Mouse (Mus musculus) hindbrain, embryonic 12.5 days (tissue): Measurements from ENCODE around the gene Sltm. TPM values are rescaled to one million over a fixed set of nuclear protein-coding genes. Genes with fewer than 3 reads are reported as not detected.

Experiments used
- ATAC-seq: fragments of 200-750 bp; cut with Nextera tagmentation; 2 replicates; pipeline ENCODE4 v1.8.0; 2017; ENCODE audit warnings: moderate TSS enrichment; ENCODE audit not compliant: low FRiP score
- H3K27ac ChIP-seq: fragments of 300-500 bp; sonication (generic); 2 replicates; pipeline ENCODE4 v1.5.1; 2016; ENCODE audit warnings: mild to moderate bottlenecking
- H3K27me3 ChIP-seq: fragments of 300-500 bp; sonication (generic); 2 replicates; pipeline ENCODE4 v1.6.1; 2016; ENCODE audit warnings: mild to moderate bottlenecking
- H3K36me3 ChIP-seq: fragments of 300-500 bp; sonication (generic); 2 replicates; pipeline ENCODE4 v1.6.1; 2016; ENCODE audit warnings: mild to moderate bottlenecking
- H3K4me1 ChIP-seq: fragments of 300-500 bp; sonication (generic); 2 replicates; pipeline ENCODE4 v1.6.1; 2016
- H3K4me2 ChIP-seq: fragments of 300-500 bp; sonication (generic); replicated peaks from 2 replicates; pipeline ENCODE4 v1.6.1; 2016; ENCODE audit warnings: mild to moderate bottlenecking
- H3K4me3 ChIP-seq: fragments of 300-500 bp; sonication (generic); 2 replicates; pipeline ENCODE4 v1.5.1; 2016; ENCODE audit warnings: mild to moderate bottlenecking
- H3K9ac ChIP-seq: fragments of 300-500 bp; sonication (generic); 2 replicates; pipeline ENCODE4 v1.6.1; 2016; ENCODE audit warnings: mild to moderate bottlenecking, moderate library complexity
- H3K9me3 ChIP-seq: fragments of 300-500 bp; sonication (generic); replicated peaks from 2 replicates; pipeline ENCODE4 v1.6.1; 2016; ENCODE audit warnings: mild to moderate bottlenecking
- WGBS: fragments of 180-500 bp; shearing (Covaris S2); methylation state at CpG from one replicate; pipeline ENCODE4 v1.1.7; 2016; 5-methylcytosine and 5-hydroxymethylcytosine counted together
- polyA plus RNA-seq: library from polyadenylated mRNA; unstranded; fragments of >200 nt; fragmentation: Nextera tagmentation; extraction: Ambion mirVana; gene quantifications from 2 replicates; pipeline ENCODE4 v1.2.1, GENCODE M21; 2016

Gene Sltm
- polyA plus RNA-seq, 1 experiment from 2014 or later: 79.6 TPM

- H3K9ac ChIP-seq: no peak overlapping the region
- H3K4me3 ChIP-seq: no peak overlapping the region
- H3K9me3 ChIP-seq: peaks cover 6% of the 10 kb centered on the region
- H3K36me3 ChIP-seq: peaks cover 12% of the 10 kb centered on the region
- H3K4me1 ChIP-seq: no peaks in the 10 kb centered on the region
- WGBS: 91% methylated on average over 5 of the region's 5 CpGs
- no peak overlapping the region for H3K27ac ChIP-seq
- H3K27me3 ChIP-seq: no peaks in the 10 kb centered on the region
- no peak overlapping the region for H3K4me2 ChIP-seq
- ATAC-seq: no peak
Measured at GRCm38 (mm10) chr9:70556796-70557195, 14.2 kb downstream of the Sltm start.

GRCm38 (mm10) chr9:70562825-70563224 lies 20.3 kb downstream of the Sltm start:
- no peaks in the 10 kb centered on the region for H3K9me3 ChIP-seq
- H3K4me1 ChIP-seq: no peaks in the 10 kb centered on the region
- no peak overlapping the region for H3K9ac ChIP-seq
- H3K27me3 ChIP-seq: no peaks in the 10 kb centered on the region
- no peak overlapping the region for H3K4me3 ChIP-seq
- no peak overlapping the region for H3K4me2 ChIP-seq
- no peak overlapping the region for H3K27ac ChIP-seq
- no peak for ATAC-seq
- H3K36me3 ChIP-seq: 0 out of 2 replicates have a peak, but pooled peaks cover 5% of the 10 kb centered on the region
- 94% methylated on average over 3 of the region's 3 CpGs for WGBS

GRCm38 (mm10) chr9:70567651-70568050 lies 25.1 kb downstream of the Sltm start:
- H3K4me1 ChIP-seq: no peaks in the 10 kb centered on the region
- H3K4me3 ChIP-seq: no peak overlapping the region
- no peaks in the 10 kb centered on the region for H3K9me3 ChIP-seq
- H3K9ac ChIP-seq: no peak overlapping the region
- H3K36me3 ChIP-seq: peaks cover 8% of the 10 kb centered on the region; the same call in 1 of the 2 replicates
- WGBS: 93% methylated on average over 5 of the region's 5 CpGs
- no peak overlapping the region for H3K27ac ChIP-seq
- ATAC-seq: no peak
- H3K27me3 ChIP-seq: no peaks in the 10 kb centered on the region
- H3K4me2 ChIP-seq: no peak overlapping the region

- 94% methylated on average over 8 of the region's 8 CpGs for WGBS
- Histone ChIP-seq H3K27me3 (no peaks in the 10 kb centered on the region), H3K27ac (no peak overlapping the region), H3K4me2 (no peak overlapping the region), H3K4me1 (no peaks in the 10 kb centered on the region), H3K9me3 (no peaks in the 10 kb centered on the region), H3K9ac (no peak overlapping the region), H3K4me3 (no peak overlapping the region), H3K36me3 (peaks cover 18% of the 10 kb centered on the region)
- no peak for ATAC-seq
Measured at GRCm38 (mm10) chr9:70570351-70570750, 27.8 kb downstream of the Sltm start.

GRCm38 (mm10) chr9:70578123-70578522 lies 35.6 kb downstream of the Sltm start:
- no peak overlapping the region for H3K9ac ChIP-seq
- ATAC-seq: no peak
- H3K27me3 ChIP-seq: no peaks in the 10 kb centered on the region
- no peak overlapping the region for H3K4me3 ChIP-seq
- H3K36me3 ChIP-seq: peaks cover 53% of the 10 kb centered on the region
- H3K27ac ChIP-seq: no peak overlapping the region
- H3K9me3 ChIP-seq: no peaks in the 10 kb centered on the region
- H3K4me2 ChIP-seq: no peak overlapping the region
- WGBS: 95% methylated on average over 2 of the region's 2 CpGs
- no peaks in the 10 kb centered on the region for H3K4me1 ChIP-seq

GRCm38 (mm10) chr9:70580956-70581355 lies 38.4 kb downstream of the Sltm start:
- no peak overlapping the region for H3K9ac ChIP-seq
- no peak overlapping the region for H3K4me3 ChIP-seq
- H3K27me3 ChIP-seq: no peaks in the 10 kb centered on the region
- H3K27ac ChIP-seq: no peak overlapping the region
- ATAC-seq: no peak
- WGBS: 86% methylated on average over 5 of the region's 5 CpGs
- H3K9me3 ChIP-seq: no peaks in the 10 kb centered on the region
- H3K4me1 ChIP-seq: no peaks in the 10 kb centered on the region
- H3K4me2 ChIP-seq: no peak overlapping the region
- H3K36me3 ChIP-seq: peaks cover 59% of the 10 kb centered on the region

- Histone ChIP-seq H3K9me3 (no peaks in the 10 kb centered on the region), H3K36me3 (peaks cover 82% of the 10 kb centered on the region), H3K9ac (no peak overlapping the region), H3K4me2 (no peak overlapping the region), H3K4me3 (no peak overlapping the region), H3K27me3 (no peaks in the 10 kb centered on the region), H3K27ac (no peak overlapping the region), H3K4me1 (no peaks in the 10 kb centered on the region)
- WGBS: 85% methylated on average over 14 of the region's 14 CpGs
- ATAC-seq: no peak
Measured at GRCm38 (mm10) chr9:70584641-70585040, 42.1 kb downstream of the Sltm start.

- no peak overlapping the region for H3K9ac ChIP-seq
- no peaks in the 10 kb centered on the region for H3K27me3 ChIP-seq
- H3K36me3 ChIP-seq: peaks cover 82% of the 10 kb centered on the region
- H3K4me3 ChIP-seq: no peak overlapping the region
- ATAC-seq: no peak
- H3K4me2 ChIP-seq: no peak overlapping the region
- no peak overlapping the region for H3K27ac ChIP-seq
- WGBS: 89% methylated on average over 5 of the region's 5 CpGs
- H3K4me1 ChIP-seq: no peaks in the 10 kb centered on the region
- H3K9me3 ChIP-seq: no peaks in the 10 kb centered on the region
Measured at GRCm38 (mm10) chr9:70585172-70585571, 42.6 kb downstream of the Sltm start.

- Histone ChIP-seq H3K9me3 (no peaks in the 10 kb centered on the region), H3K4me2 (no peak overlapping the region), H3K27me3 (no peaks in the 10 kb centered on the region), H3K9ac (no peak overlapping the region), H3K36me3 (peaks cover 85% of the 10 kb centered on the region), H3K27ac (no peak overlapping the region), H3K4me3 (no peak overlapping the region), H3K4me1 (no peaks in the 10 kb centered on the region)
- 96% methylated on average over 5 of the region's 5 CpGs for WGBS
- ATAC-seq: no peak
Measured at GRCm38 (mm10) chr9:70587171-70587570, 44.6 kb downstream of the Sltm start.

GRCm38 (mm10) chr9:70590775-70591174 lies 48.2 kb downstream of the Sltm start:
- no peaks in the 10 kb centered on the region for H3K9me3 ChIP-seq
- no peak overlapping the region for H3K4me3 ChIP-seq
- peaks cover 82% of the 10 kb centered on the region for H3K36me3 ChIP-seq
- H3K4me1 ChIP-seq: no peaks in the 10 kb centered on the region
- no peak overlapping the region for H3K27ac ChIP-seq
- H3K4me2 ChIP-seq: no peak overlapping the region
- ATAC-seq: no peak
- 94% methylated on average over 4 of the region's 4 CpGs for WGBS
- H3K27me3 ChIP-seq: no peaks in the 10 kb centered on the region
- no peak overlapping the region for H3K9ac ChIP-seq

GRCm38 (mm10) chr9:70591486-70591885 lies 48.9 kb downstream of the Sltm start:
- Histone ChIP-seq H3K4me2 (no peak overlapping the region), H3K9me3 (no peaks in the 10 kb centered on the region), H3K4me1 (no peaks in the 10 kb centered on the region), H3K27me3 (no peaks in the 10 kb centered on the region), H3K36me3 (peaks cover 75% of the 10 kb centered on the region), H3K9ac (no peak overlapping the region), H3K27ac (no peak overlapping the region), H3K4me3 (no peak overlapping the region)
- 76% methylated on average over 9 of the region's 9 CpGs for WGBS
- ATAC-seq: no peak

GRCm38 (mm10) chr9:70598271-70598670 lies 55.7 kb downstream of the Sltm start:
- H3K27ac ChIP-seq: no peak overlapping the region
- no peak for ATAC-seq
- H3K27me3 ChIP-seq: no peaks in the 10 kb centered on the region

GRCm38 (mm10) chr9:70602186-70602845 lies 59.8 kb downstream of the Sltm start:
- 97% methylated on average over 1 of the region's 1 CpGs for WGBS
- no peak overlapping the region for H3K27ac ChIP-seq
- H3K27me3 ChIP-seq: no peaks in the 10 kb centered on the region
- H3K4me1 ChIP-seq: no peaks in the 10 kb centered on the region
- H3K9ac ChIP-seq: no peak overlapping the region
- no peak for ATAC-seq
- no peak overlapping the region for H3K4me2 ChIP-seq
- no peak overlapping the region for H3K4me3 ChIP-seq
- H3K36me3 ChIP-seq: peaks cover 24% of the 10 kb centered on the region
- H3K9me3 ChIP-seq: no peaks in the 10 kb centered on the region

More at GRCm38 (mm10) chr9:70598271-70598670, 55.7 kb downstream of the Sltm start:
- Histone ChIP-seq H3K9ac (no peak overlapping the region), H3K36me3 (peaks cover 18% of the 10 kb centered on the region), H3K4me3 (no peak overlapping the region), H3K4me1 (no peaks in the 10 kb centered on the region), H3K9me3 (no peaks in the 10 kb centered on the region), H3K4me2 (no peak overlapping the region)
- WGBS: 96% methylated on average over 2 of the region's 2 CpGs
